ENCODE assay signal across 1 mouse cellular context in the genomic region with DNA sequence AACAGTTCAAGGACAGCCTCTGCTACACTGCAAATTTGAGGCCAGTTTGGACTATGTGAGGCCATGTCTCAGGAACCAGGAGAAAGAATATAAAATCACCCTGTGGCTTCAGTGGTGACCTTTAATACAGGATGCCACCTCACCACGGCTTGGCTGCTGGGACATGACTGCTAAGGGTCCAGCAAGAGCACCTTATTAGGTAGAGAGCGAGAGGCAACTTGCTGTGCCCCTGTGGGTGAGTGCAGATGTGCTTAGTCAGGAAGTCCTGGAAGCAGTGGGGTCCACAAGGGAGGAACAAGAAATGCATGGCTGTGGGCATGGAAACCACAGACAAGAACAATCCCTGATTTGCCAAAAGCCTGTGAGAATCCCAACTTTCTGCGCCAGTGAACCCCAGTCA. TPM values are rescaled to one million over a fixed set of nuclear protein-coding genes. Genes with fewer than 3 reads are reported as not detected.
"Had no signal": no experiment of that assay in that cellular context is flagged by ENCODE, and none has a peak within 500 bp of the region (broad histone marks: within the 10 kb centered on the region; RNA-seq: fewer than 3 reads in every experiment).

No protein-coding gene starts in this region.

RNA-seq across cellular contexts. Expression of a gene that starts 9.6 kb away (rescaled TPM):
- polyA plus RNA-seq: erythroblast, embryonic 14.5 days had no signal

RNA-seq across cellular contexts. Expression of a gene that starts 34.0 kb away (rescaled TPM):
- polyA plus RNA-seq: erythroblast, embryonic 14.5 days had no signal
